Mouse (Mus musculus): ENCODE results near the gene Zglp1. TPM values are rescaled to one million over a fixed set of nuclear protein-coding genes. Genes with fewer than 3 reads are reported as not detected.

The Zglp1 gene
- polyA plus RNA-seq, 1 experiment from 2014 or later = 0.68 TPM

DNA sequence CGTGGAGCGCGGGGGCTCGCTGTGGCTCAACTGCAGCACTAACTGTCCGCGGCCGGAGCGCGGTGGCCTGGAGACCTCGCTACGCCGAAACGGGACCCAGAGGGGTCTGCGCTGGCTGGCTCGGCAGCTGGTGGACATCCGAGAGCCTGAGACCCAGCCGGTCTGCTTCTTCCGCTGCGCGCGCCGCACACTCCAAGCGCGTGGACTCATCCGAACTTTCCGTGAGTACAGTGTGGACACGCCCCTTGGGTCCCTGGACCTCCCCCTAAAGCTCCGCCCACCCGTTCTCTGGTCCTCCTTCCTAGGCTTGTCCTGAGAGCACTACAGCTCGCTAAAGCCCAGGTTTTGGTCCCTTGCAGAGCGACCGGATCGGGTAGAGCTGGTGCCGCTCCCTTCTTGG lies 33.8 kb downstream of the Zglp1 start:
- Histone ChIP-seq H3K36me3 (no peaks in the 10 kb centered on the region), H3K4me1 (replicated peaks) (peaks cover 57% of the 10 kb centered on the region), H3K4me2 (peak overlapping the region; percentile 92), H3K9me3 (no peaks in the 10 kb centered on the region), H3K4me3 (replicated peaks) (peak overlapping the region; percentile 51), H3K9ac (replicated peaks) (peak overlapping the region; percentile 40; the same call in 1 of the 2 replicates), H3K27ac (no peak overlapping the region), H3K27me3 (peaks cover 98% of the 10 kb centered on the region)
- ATAC-seq (ENCODE audit: insufficient number of reproducible peaks, insufficient read depth, low FRiP score, low TSS enrichment, low read depth) = peak; percentile 56
- 2% methylated on average over 34 of the region's 34 CpGs for WGBS

GRCm38 (mm10) chr9:21032491-21032890 lies 34.4 kb downstream of the Zglp1 start:
- Histone ChIP-seq H3K27me3 (peaks cover 96% of the 10 kb centered on the region), H3K9ac (replicated peaks) (no peak overlapping the region), H3K9me3 (no peaks in the 10 kb centered on the region), H3K4me3 (replicated peaks) (peak overlapping the region; percentile 51), H3K4me1 (replicated peaks) (peaks cover 61% of the 10 kb centered on the region), H3K36me3 (no peaks in the 10 kb centered on the region), H3K27ac (no peak overlapping the region), H3K4me2 (peak overlapping the region; percentile 92)
- ATAC-seq (ENCODE audit: insufficient number of reproducible peaks, insufficient read depth, low FRiP score, low TSS enrichment, low read depth) = no peak
- 2% methylated on average over 7 of the region's 7 CpGs for WGBS

DNA sequence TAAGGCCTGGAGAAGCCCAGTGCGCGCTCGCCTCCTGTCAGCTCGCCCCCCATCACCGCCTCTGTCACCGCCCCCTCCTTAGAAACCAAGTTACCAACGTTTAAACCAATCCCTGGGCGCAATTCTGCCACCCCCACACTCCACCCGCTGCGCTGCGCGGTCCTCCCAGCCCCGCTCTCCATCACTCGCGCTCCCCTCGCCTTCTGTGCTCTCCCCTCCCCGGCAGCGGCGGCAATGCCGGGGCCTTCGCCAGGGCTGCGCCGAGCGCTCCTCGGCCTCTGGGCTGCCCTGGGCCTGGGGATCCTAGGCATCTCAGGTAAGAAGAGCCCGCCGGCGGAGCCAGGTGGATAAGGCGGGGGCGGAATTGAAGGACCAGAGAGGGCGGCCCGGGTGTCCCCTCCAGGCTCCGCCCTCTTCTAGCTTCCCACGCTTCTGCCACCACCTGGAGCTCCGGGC lies 35.0 kb downstream of the Zglp1 start, which contains the start of gene Icam5:
Gene Icam5 (plus strand): TSS at position 178 of the 456 bp plus-strand sequence.
- no peak for ATAC-seq (ENCODE audit: insufficient number of reproducible peaks, insufficient read depth, low FRiP score, low TSS enrichment, low read depth)
- H3K9ac ChIP-seq (replicated peaks) = peak within 1 kb of the TSS; percentile 40; the same call in 1 of the 2 replicates
- H3K4me1 ChIP-seq (replicated peaks) = peaks cover 57% of the 10 kb centered on the region
- H3K4me3 ChIP-seq (replicated peaks) = peak within 1 kb of the TSS; percentile 51
- peaks cover 92% of the 10 kb centered on the region for H3K27me3 ChIP-seq
- peak within 1 kb of the TSS; percentile 92 for H3K4me2 ChIP-seq
- no peak within 1 kb of the TSS for H3K27ac ChIP-seq
- no peaks in the 10 kb centered on the region for H3K9me3 ChIP-seq
- no peaks in the 10 kb centered on the region for H3K36me3 ChIP-seq
- whole genome bisulfite sequencing = 1% methylated on average over 35 of the region's 35 CpGs

- peaks cover 92% of the 10 kb centered on the region for H3K27me3 ChIP-seq
- WGBS = under 1% methylated on average over 36 of the region's 36 CpGs
Measured at GRCm38 (mm10) chr9:21031251-21031895, 35.5 kb downstream of the Zglp1 start.

GRCm38 (mm10) chr9:21030781-21031250 lies 36.1 kb downstream of the Zglp1 start:
- Histone ChIP-seq H3K36me3 (no peaks in the 10 kb centered on the region), H3K27me3 (peaks cover 90% of the 10 kb centered on the region), H3K4me2 (peak overlapping the region; percentile 92), H3K9ac (replicated peaks) (0 out of 2 replicates have a peak overlapping the region, but pooled peaks have one; percentile 18), H3K4me1 (replicated peaks) (peaks cover 51% of the 10 kb centered on the region), H3K4me3 (replicated peaks) (peak overlapping the region; percentile 51), H3K27ac (no peak overlapping the region), H3K9me3 (no peaks in the 10 kb centered on the region)
- under 1% methylated on average over 13 of the region's 13 CpGs for WGBS
- 0 out of 2 replicates have a peak, but pooled peaks have one; percentile 24 for ATAC-seq (ENCODE audit: insufficient number of reproducible peaks, insufficient read depth, low FRiP score, low TSS enrichment, low read depth)

More at GRCm38 (mm10) chr9:21031251-21031895, 35.5 kb downstream of the Zglp1 start:
- Histone ChIP-seq H3K4me3 (replicated peaks) (peak overlapping the region; percentile 51), H3K9ac (replicated peaks) (0 out of 2 replicates have a peak overlapping the region, but pooled peaks have one; percentile 18), H3K9me3 (no peaks in the 10 kb centered on the region), H3K27ac (no peak overlapping the region), H3K4me2 (peak overlapping the region; percentile 92), H3K36me3 (no peaks in the 10 kb centered on the region), H3K4me1 (replicated peaks) (peaks cover 52% of the 10 kb centered on the region)
- peak; percentile 29; the same call in 1 of the 2 replicates for ATAC-seq (ENCODE audit: insufficient number of reproducible peaks, insufficient read depth, low FRiP score, low TSS enrichment, low read depth)

GRCm38 (mm10) chr9:21030055-21030600 lies 36.8 kb downstream of the Zglp1 start:
- H3K27me3 ChIP-seq = peaks cover 89% of the 10 kb centered on the region
- 20% methylated on average over 22 of the region's 22 CpGs for WGBS
- no peak for ATAC-seq (ENCODE audit: insufficient number of reproducible peaks, insufficient read depth, low FRiP score, low TSS enrichment, low read depth)
- H3K4me3 ChIP-seq (replicated peaks) = peak overlapping the region; percentile 51; the same call in 1 of the 2 replicates
- peak overlapping the region; percentile 92 for H3K4me2 ChIP-seq
- no peaks in the 10 kb centered on the region for H3K36me3 ChIP-seq
- no peak overlapping the region for H3K9ac ChIP-seq (replicated peaks)
- no peaks in the 10 kb centered on the region for H3K9me3 ChIP-seq
- H3K4me1 ChIP-seq (replicated peaks) = peaks cover 51% of the 10 kb centered on the region
- no peak overlapping the region for H3K27ac ChIP-seq

GRCm38 (mm10) chr9:21029291-21030054 lies 37.4 kb downstream of the Zglp1 start, which contains the start of gene Icam4:
TSS of gene Icam4 (plus strand) at chr9:21029373.
- Histone ChIP-seq H3K4me2 (peak within 1 kb of the TSS; percentile 92), H3K27me3 (peaks cover 82% of the 10 kb centered on the region), H3K27ac (no peak within 1 kb of the TSS), H3K4me1 (replicated peaks) (peaks cover 47% of the 10 kb centered on the region), H3K36me3 (no peaks in the 10 kb centered on the region), H3K4me3 (replicated peaks) (peak within 1 kb of the TSS; percentile 51), H3K9ac (replicated peaks) (peak within 1 kb of the TSS; percentile 42), H3K9me3 (no peaks in the 10 kb centered on the region)
- no peak for ATAC-seq (ENCODE audit: insufficient number of reproducible peaks, insufficient read depth, low FRiP score, low TSS enrichment, low read depth)
- 2% methylated on average over 37 of the region's 37 CpGs for WGBS

DNA sequence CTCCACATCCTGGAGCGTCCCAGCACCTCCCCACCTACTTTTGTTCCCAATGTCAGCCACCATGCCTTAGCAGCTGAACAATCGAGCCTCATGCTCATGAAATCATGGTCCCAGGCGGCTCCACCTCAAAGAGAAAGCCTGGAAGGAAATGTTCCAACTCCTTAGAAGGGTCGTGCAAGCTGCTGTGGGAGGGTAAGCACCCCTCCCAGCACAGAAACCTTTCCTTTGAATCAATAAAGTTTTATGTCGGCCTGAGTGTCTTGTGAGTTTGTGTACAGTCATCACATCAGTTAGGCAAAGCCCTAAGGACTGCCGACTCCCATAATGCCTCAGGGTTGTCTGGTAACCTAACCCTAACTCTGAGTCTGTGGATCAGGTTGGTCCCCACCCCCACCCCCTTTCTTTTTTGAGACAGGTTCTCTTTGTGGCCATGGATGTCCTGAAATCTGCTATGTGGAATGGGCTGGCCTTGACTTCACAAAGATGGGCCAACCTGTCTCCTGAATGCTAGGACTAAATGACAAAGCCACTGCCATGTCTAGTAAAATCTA lies 38.3 kb downstream of the Zglp1 start:
- no peak overlapping the region for H3K4me3 ChIP-seq (replicated peaks)
- 65% methylated on average over 6 of the region's 6 CpGs for WGBS
- H3K9me3 ChIP-seq = no peaks in the 10 kb centered on the region

DNA sequence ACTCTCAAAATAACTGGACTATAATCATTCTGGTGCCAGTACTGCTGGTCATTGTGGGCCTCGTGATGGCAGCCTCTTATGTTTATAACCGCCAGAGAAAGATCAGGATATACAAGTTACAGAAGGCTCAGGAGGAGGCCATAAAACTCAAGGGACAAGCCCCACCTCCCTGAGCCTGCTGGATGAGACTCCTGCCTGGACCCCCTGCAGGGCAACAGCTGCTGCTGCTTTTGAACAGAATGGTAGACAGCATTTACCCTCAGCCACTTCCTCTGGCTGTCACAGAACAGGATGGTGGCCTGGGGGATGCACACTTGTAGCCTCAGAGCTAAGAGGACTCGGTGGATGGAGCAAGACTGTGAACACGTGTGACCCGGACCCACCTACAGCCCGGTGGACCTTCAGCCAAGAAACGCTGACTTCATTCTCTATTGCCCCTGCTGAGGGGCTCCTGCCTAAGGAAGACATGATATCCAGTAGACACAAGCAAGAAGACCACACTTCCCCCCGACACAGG lies 39.1 kb downstream of the Zglp1 start:
- 39% methylated on average over 8 of the region's 8 CpGs for WGBS
- Histone ChIP-seq H3K27me3 (peaks cover 67% of the 10 kb centered on the region), H3K27ac (no peak overlapping the region), H3K9ac (replicated peaks) (0 out of 2 replicates have a peak overlapping the region, but pooled peaks have one; percentile 12), H3K9me3 (no peaks in the 10 kb centered on the region), H3K36me3 (no peaks in the 10 kb centered on the region), H3K4me2 (no peak overlapping the region), H3K4me1 (replicated peaks) (peaks cover 36% of the 10 kb centered on the region), H3K4me3 (replicated peaks) (no peak overlapping the region)
- no peak for ATAC-seq (ENCODE audit: insufficient number of reproducible peaks, insufficient read depth, low FRiP score, low TSS enrichment, low read depth)

More for the DNA sequence above, 38.3 kb downstream of the Zglp1 start:
- Histone ChIP-seq H3K27me3 (peaks cover 75% of the 10 kb centered on the region), H3K36me3 (no peaks in the 10 kb centered on the region), H3K27ac (no peak overlapping the region), H3K9ac (replicated peaks) (no peak overlapping the region; the same call in 1 of the 2 replicates), H3K4me1 (replicated peaks) (peaks cover 44% of the 10 kb centered on the region), H3K4me2 (no peak overlapping the region)
- no peak for ATAC-seq (ENCODE audit: insufficient number of reproducible peaks, insufficient read depth, low FRiP score, low TSS enrichment, low read depth)

GRCm38 (mm10) chr9:21026849-21027248 lies 40.0 kb downstream of the Zglp1 start:
- Histone ChIP-seq H3K4me2 (no peak overlapping the region), H3K27ac (no peak overlapping the region), H3K4me1 (replicated peaks) (peaks cover 27% of the 10 kb centered on the region), H3K4me3 (replicated peaks) (no peak overlapping the region), H3K9ac (replicated peaks) (no peak overlapping the region), H3K27me3 (peaks cover 57% of the 10 kb centered on the region), H3K36me3 (no peaks in the 10 kb centered on the region), H3K9me3 (no peaks in the 10 kb centered on the region)
- ATAC-seq (ENCODE audit: insufficient number of reproducible peaks, insufficient read depth, low FRiP score, low TSS enrichment, low read depth) = no peak
- WGBS = 77% methylated on average over 12 of the region's 12 CpGs

Data from limb, embryonic 12.5 days (tissue).